Mouse (Mus musculus) urinary bladder, postnatal 36 days (tissue): Measurements from ENCODE around the gene Cers6.

Experiments
- DNase-seq, 2 experiments: peaks; one replicate each; pipeline ENCODE4 v3.0.0; 2022; ENCODE audit warnings: low spot score in 2 of 2, mixed read lengths in 1 of 2

Gene Cers6

GRCm38 (mm10) chr2:68860904-68861685 is at the start of gene Cers6:
Gene Cers6, plus strand, starts transcription at chr2:68861441.
- peak; percentile 95 to 97 for DNase-seq

DNA sequence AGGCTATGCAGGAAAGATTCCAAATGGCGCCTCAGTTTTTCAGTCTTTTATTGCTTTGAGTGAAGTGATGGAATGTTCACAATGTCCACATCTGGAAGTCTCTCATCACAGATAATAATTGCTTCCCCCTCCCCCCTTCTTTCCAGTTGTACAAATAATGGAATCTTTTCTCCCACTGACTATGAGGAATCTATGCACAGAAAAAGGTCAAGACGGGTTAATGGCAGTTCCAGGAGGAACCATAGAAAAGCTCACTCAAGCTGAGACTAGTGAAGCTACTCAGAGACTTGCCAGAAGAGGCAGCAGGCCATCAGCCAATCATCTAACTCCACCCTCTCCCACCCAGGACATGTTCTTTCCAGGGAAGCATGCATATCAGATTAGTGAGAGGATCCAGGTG is 46.8 kb upstream of the Cers6 start:
- DNase-seq = no peak

DNA sequence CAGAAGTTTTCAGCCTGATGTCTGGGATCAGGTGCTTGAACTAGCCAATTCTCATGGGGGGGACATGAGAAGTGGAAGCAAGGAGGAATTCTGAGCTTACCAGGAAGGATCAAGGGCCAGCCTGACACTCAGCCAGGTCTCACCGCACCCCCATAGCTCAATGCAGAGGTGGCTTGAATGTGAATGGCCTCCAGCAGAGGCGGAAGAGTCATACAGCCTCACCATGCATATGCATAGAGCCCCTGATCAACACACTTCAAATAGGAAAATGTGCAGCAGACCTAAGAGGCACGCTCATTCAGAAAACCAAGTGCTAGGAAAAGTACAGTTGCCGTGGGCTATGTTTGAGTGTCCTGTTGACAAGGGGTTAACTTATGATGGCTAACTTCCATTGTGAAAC is 42.2 kb upstream of the Cers6 start:
- DNase-seq = no peak

DNA sequence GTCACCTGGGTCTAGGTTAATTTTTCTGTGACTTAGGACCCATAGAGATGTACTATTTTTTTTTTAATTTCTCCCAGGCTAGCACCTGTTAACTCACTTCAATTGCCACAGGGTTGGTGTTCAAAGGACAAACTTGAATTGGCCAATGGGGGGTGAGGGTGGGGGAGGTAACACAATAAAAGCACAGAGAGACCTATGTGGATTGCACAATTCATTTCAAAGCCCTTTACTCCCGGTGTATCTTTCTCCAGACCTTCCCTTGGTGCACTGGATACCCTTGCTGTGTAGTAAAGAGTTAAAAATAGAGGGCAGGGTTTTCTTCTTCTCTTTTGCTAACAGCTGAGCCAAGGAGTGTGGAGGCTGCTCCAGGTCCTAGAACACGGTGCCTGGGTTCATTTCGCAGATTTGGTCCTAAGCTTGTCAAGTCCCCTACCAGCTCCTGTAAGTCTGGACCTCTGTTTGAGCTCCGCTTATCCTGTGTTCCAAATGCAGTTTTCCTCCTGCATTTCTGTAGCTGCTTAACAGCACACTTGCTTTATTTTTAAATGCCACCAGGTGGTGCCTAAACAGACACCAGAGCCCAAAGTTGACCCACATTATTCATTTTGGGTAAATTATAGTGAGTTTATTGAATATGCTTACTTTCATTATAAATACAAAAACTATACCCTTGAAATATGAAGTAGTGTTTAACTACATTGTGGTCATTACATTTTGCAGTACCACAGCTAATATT is 38.9 kb upstream of the Cers6 start:
- no peak for DNase-seq

DNA sequence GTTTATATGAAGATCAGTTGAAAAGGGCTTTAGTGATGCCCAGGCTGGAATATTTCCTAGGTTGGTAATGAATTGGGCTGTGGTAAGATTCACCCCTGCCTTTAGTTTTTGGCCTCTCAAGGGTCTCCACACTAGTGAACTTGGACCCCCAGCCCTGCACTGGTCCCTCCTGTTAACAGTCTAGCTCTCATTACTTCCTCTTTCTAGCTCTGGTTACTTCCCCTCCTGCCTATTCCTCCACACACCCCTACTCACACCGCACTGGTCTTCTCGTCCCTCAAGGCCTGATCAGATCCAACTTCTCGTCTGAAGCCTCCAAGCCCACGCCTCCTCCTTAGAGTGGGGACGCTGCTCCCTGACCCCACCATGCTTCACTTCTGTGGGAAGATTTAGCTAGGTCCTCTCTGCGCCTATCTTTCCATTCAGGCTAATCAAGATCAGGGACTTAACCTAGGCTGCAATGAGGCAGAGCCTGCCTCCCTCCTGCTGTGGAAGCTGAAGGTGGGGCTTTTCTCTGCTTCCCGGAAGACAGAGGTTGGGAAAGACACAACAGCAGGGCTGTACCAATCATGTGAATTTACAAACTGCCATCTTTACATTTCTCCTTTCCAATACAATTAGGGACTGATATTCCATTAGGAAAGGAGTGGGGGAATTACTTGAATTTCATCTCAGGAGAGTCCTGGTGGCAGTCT is 35.8 kb upstream of the Cers6 start:
- no peak for DNase-seq

DNA sequence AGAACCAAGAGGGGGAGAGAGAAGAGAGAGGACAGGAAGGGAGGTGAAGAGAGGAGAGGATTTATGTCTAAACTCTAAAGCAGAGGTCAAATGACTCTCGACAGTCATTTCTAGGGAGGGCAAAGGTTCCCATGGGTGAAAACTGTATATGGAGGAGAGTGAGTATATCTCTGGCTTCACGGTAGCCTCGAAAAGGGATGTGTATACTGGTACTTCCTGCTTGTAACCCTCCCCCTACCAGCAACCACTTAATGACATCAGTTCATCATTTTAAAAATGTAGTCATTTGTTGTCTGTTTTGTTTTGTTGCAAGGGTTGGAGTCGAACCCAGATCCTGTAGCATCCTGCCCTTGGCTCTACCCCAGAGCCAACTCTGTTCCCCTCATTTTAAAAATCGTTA is 17.9 kb upstream of the Cers6 start:
- DNase-seq = no peak

DNA sequence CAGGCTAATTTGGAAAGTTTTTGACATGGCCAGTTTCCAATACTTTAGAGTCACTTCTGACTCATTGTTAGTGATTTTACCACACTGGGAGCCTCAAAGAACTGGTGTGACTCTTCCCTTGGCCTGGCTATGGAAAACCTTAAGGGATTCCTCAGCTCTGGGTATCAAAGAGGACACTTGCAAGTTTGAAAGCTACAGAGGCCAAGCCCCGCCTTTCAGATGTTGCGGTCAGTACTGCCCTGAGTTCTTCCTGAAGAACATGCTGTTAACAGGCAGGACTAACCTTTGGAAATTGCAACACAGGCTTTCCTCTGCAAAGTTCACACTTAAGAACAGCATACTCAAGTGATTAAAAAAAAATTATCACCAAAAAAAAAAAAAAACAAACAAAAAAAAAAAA is 16.7 kb upstream of the Cers6 start:
- DNase-seq = no peak

GRCm38 (mm10) chr2:68845002-68845740 is 16.1 kb upstream of the Cers6 start:
- DNase-seq = no peak

DNA sequence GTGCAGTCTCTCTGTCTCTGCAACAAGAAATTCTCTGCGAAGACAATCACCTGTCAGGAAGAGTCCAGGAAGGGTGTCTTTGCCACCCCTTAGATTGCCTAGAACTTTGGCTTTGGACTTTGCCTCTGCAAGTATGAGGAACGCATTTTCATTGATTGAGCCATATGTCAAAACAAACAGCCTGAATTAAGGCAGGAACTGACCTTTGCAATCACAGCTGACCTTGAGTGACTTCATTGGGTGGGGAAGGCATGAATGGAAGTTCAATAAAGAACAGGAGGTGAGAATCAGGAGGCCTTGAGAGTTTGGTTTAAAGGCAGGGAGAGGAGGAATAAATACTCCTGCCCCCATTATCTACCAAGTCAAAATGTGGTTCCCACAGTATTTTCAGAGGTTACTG is 850 bp upstream of the Cers6 start:
- no peak for DNase-seq

DNA sequence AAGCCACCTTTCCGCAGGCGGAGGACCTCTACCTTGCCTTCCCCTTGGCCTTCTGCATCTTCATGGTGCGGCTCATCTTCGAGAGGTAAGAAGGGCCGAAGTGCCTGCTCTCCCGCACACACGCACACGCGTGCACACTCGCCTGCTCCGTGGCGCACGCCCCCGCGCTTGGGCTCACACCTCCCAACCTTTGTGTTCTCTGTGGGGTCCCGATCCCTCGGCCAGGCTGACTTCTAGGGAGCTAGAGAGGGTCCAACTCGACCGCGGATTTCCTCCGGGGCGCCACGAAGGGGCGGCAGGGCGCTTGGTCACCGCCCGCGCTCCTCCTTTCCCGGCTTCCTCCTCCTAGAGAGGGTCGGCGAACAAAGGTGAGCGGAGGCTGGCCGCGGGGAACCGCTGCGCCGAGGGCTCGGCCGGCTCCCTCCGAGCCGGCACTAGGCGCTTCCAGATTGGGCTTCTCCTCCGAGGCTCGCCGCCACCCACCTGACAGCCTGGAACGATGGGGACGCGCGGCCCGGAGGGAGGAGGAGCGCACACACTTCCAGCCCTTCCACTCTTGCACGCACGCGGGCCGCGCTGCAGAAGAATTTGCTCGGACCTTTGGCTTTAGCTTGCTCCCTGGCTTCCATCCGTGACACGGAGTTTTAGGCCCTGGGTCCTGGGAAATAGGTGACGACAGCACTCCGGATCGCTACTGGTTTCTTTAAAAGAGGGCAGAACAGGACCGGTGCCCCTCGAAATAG is 651 bp downstream of the Cers6 start:
- peak; percentile 48 to 49 for DNase-seq

DNA sequence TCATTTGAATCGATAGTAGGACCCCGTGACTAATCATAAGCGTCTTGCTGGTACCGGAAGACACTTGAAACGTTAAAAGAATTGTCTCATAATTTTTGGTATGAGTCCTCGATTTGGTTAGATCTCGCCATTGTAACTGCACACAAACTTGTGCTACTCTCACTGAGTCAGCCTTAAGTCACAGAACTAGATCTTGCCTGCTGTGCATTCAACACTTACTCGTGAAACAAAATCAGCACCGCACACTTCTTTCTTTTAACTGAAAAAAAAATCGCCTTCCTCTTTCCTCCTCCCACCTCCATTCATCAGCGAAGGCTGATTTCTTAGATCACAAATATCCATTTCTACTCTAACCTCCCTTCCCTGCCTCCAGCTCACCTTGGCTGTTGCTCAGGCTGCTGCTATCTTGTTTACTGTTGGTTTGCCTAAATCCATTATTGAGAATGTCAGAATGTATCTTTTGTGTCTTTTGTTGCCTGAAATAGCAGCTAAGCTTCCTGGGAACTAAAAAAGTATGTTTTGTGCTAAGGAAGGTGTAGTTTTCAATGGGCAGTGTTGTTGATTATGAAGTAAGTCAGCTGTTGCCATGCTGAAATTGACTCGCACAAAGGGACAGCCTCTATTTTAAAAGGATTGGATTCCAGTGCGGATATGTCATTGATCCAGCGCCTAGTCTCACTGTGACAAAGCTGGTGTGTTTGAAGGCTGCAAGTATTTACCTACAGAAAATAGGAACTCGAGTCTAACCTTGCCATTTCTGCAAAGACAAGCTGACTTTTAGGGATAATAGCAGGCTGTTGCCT is 1.4 kb downstream of the Cers6 start:
- no peak for DNase-seq

GRCm38 (mm10) chr2:68863561-68863960 is 2.3 kb downstream of the Cers6 start:
- no peak for DNase-seq

GRCm38 (mm10) chr2:68864366-68864765 is 3.1 kb downstream of the Cers6 start:
- DNase-seq = no peak

GRCm38 (mm10) chr2:68867148-68867547 is 5.9 kb downstream of the Cers6 start:
- no peak for DNase-seq

GRCm38 (mm10) chr2:68870999-68871780 is 9.9 kb downstream of the Cers6 start:
- DNase-seq = no peak

- no peak for DNase-seq
Observed at GRCm38 (mm10) chr2:68873086-68873485, 11.8 kb downstream of the Cers6 start.

DNA sequence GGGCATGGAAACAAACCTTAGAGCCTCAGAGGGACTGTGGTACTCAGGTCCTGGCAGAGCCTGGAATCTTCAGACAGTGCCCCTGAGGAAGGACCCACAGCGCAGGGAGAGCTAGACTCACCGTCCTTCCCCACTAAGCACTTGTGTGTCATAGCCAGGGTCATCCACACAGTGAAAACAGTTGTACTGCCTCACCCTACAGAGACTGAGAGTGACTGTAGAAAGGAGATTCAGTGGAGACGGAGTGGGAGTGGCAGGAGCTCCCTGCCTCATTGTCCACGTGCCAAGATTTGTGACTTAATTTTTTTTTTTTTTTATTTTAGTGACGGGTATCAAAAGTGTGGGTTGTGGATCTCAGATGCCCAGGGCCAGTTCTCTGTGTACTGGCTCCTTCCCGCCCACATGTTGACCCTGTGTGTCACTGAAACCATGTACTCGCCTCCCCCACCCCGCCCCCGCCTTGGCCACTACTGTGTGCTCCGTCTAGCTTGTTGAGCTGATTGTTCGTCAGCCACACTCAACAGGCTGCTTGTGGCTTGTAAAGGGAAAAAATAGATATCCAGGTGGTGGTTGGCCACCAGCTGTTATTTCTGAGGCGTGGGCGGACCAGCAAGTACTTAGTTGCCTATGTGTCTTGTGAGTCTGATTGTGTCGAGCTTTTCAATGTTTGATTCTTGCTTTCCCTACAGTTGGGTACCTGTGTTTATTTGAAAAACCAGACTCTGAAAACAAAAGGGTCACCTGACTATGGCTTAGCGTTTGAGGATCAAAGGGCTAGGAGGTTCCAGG is 12.6 kb downstream of the Cers6 start:
- no peak for DNase-seq

- DNase-seq = no peak
Observed at GRCm38 (mm10) chr2:68874575-68874974, 13.3 kb downstream of the Cers6 start.
